Mouse (Mus musculus): Measurements from ENCODE around the gene Tbxas1.

GRCm38 (mm10) chr6:38945681-38946080, 70.5 kb downstream of the Tbxas1 start:
- TF ChIP-seq CTCF (conservative IDR thresholded peaks at IDR 0.05; ENCODE audit: low read length) = no peak
- TF ChIP-seq NANOG (IDR thresholded peaks at IDR 0.05; ENCODE audit: borderline replicate concordance, low read length) = no peak
